Mouse (Mus musculus) midbrain, embryonic 12.5 days (tissue): Measurements from ENCODE around the gene Nxpe3. TPM values are rescaled to one million over a fixed set of nuclear protein-coding genes. Genes with fewer than 3 reads are reported as not detected.
A peak's percentile ranks its signal among the peaks of the same experiment; 100 is the strongest.

ENCODE experiments used
- ATAC-seq: fragments of 200-750 bp; cut with Nextera tagmentation; 2 replicates; pipeline ENCODE4 v1.8.0; 2017; ENCODE audit warnings: low read depth, moderate TSS enrichment, moderate library complexity; ENCODE audit not compliant: low FRiP score
- H3K27ac ChIP-seq: fragments of 300-500 bp; sonication (generic); replicated peaks from 2 replicates; pipeline ENCODE4 v1.5.1; 2016; ENCODE audit warnings: mild to moderate bottlenecking
- H3K27me3 ChIP-seq: fragments of 300-500 bp; sonication (generic); 2 replicates; pipeline ENCODE4 v1.6.1; 2016; ENCODE audit warnings: mild to moderate bottlenecking
- H3K36me3 ChIP-seq: fragments of 300-500 bp; sonication (generic); 2 replicates; pipeline ENCODE4 v1.6.1; 2016
- H3K4me1 ChIP-seq: fragments of 300-500 bp; sonication (generic); 2 replicates; pipeline ENCODE4 v1.6.1; 2016
- H3K4me2 ChIP-seq: fragments of 300-500 bp; sonication (generic); replicated peaks from 2 replicates; pipeline ENCODE4 v1.6.1; 2016; ENCODE audit warnings: mild to moderate bottlenecking, moderate library complexity
- H3K4me3 ChIP-seq: fragments of 300-500 bp; sonication (generic); 2 replicates; pipeline ENCODE4 v1.5.1; 2016; ENCODE audit warnings: mild to moderate bottlenecking
- H3K9ac ChIP-seq: fragments of 300-500 bp; sonication (generic); replicated peaks from 2 replicates; pipeline ENCODE4 v1.6.1; 2016; ENCODE audit warnings: mild to moderate bottlenecking, moderate library complexity
- H3K9me3 ChIP-seq: fragments of 300-500 bp; sonication (generic); 2 replicates; pipeline ENCODE4 v1.6.1; 2016; ENCODE audit warnings: mild to moderate bottlenecking
- WGBS: fragments of 180-500 bp; shearing (Covaris S2); methylation state at CpG from one replicate; pipeline ENCODE4 v1.1.7; 2016; 5-methylcytosine and 5-hydroxymethylcytosine counted together
- polyA plus RNA-seq: library from polyadenylated mRNA; unstranded; fragments of >200 nt; fragmentation: Nextera tagmentation; extraction: Ambion mirVana; gene quantifications from 2 replicates; pipeline ENCODE4 v1.2.1, GENCODE M21; 2016

The Nxpe3 gene
- polyA plus RNA-seq, 1 experiment from 2014 or later = 1.1 TPM

DNA sequence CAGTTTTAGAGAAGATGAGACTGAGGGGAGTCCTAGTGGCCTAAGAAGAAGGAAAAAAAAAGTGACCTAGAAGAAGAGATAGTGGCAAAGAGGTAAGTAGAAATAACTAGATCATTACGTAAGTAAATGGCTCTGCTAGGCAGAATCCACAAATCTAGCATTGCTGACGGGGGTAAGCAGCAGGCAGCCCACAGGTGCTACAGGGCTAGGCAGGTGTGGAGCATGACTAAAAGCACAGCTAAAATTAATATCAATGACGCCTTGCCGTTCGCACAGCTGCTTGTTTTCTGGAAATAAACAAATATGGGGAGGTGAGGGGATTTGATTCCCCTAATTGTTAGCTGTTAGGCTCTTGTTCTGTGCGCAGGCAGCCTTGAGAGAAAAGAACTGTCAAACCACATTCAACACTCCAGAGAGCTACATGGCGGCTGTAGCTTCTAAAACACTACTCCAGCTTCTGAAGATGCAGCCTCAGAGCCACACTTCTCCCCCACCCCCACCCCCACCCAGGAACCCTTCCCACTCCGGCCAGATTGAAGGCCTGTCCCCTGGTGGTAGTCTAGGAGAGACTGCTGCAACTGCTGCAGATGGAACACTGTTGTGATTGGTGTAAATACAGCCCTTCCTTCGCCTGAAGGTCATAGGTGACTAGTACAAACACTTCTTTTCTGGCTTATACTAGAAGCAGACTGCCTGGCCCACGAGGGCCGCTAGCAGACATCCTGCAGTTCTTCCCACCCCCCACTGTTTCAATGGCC, 71.5 kb downstream of the Nxpe3 start:
- no peak overlapping the region for H3K4me2 ChIP-seq
- 54% methylated on average over 11 of the region's 11 CpGs for whole genome bisulfite sequencing
- no peaks in the 10 kb centered on the region for H3K36me3 ChIP-seq
- H3K27ac ChIP-seq = no peak overlapping the region
- H3K9me3 ChIP-seq = no peaks in the 10 kb centered on the region
- no peak overlapping the region for H3K9ac ChIP-seq
- H3K4me3 ChIP-seq = no peak overlapping the region
- peaks cover 22% of the 10 kb centered on the region; the same call in 1 of the 2 replicates for H3K4me1 ChIP-seq
- H3K27me3 ChIP-seq = peaks cover 29% of the 10 kb centered on the region
- ATAC-seq = no peak

DNA sequence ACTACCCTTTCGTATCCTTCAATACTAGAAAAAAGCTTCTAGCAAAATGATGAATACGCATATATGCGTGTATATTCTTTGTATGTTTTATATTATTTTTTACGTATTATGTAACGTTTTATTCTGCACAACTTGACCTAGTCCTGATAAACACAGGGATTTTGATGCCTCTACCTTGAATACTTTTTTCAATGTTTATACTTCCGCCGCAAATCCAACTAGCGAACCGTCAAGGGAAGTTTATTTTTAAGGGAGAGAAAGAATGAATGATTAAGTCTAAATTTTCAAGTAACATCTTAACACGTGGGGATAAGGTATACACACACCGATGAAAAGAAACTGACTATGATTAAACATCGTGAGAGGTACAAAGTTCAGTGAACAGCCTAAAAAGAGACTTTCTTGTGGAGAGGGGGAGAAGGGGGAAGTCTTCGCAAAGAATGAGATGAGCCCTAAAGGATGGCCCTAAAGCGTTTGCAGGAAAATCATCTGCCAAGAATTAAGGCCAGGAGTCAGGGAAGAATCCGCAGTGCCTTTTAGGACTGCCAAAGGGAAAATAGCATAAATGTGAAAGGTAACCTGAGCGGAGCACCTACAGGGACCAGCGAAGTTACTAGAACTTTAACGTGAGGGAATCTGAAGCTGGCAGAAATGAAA, 72.2 kb downstream of the Nxpe3 start:
- Histone ChIP-seq H3K9ac (no peak overlapping the region), H3K27ac (no peak overlapping the region), H3K4me3 (peak overlapping the region; percentile 74; the same call in 1 of the 2 replicates), H3K4me1 (peaks cover 22% of the 10 kb centered on the region; the same call in 1 of the 2 replicates), H3K9me3 (no peaks in the 10 kb centered on the region), H3K27me3 (peaks cover 29% of the 10 kb centered on the region), H3K36me3 (peaks cover 3% of the 10 kb centered on the region; the same call in 1 of the 2 replicates), H3K4me2 (peak overlapping the region; percentile 98)
- no peak for ATAC-seq
- WGBS = 45% methylated on average over 18 of the region's 18 CpGs

DNA sequence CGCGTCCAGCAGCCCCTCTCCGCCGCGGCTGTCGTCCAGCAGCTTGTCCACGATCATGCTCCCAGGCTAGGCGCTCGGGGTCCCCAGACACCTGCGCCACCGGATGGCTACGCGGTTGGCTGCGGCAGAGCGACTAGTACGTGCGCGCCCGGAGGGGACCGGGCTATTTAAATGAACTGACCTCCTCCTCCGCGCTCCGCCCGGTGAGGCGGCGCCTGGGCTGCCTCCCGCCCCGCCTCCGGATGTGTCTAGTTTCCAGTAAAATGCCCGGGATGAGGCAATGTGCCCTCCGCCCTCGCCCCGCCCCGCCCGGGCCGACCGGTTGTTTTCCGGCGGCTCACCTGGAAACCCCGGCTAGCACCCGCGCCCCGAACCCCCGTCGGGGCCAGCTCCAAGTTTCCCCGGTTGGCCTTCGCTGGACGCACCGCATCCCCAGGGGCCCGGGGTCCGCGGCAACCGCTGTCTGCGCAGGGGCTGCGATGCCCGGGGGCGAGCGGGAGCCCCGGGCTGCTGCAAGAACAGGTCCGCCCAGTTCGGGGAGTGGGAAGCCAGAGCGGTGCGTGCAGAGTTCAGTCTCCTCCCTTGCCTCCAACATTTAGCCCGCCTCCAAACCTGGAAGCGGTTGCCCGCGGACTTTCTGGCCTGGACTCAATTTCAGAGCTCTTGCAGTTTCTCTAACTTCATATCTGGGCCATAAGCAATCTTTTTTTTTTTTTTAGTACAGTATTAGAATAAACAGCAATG, 72.9 kb downstream of the Nxpe3 start:
- WGBS = under 1% methylated on average over 67 of the region's 67 CpGs
- H3K27me3 ChIP-seq = peaks cover 29% of the 10 kb centered on the region
- peak; percentile 95 for ATAC-seq
- no peaks in the 10 kb centered on the region for H3K9me3 ChIP-seq
- H3K4me3 ChIP-seq = peak overlapping the region; percentile 74
- H3K36me3 ChIP-seq = peaks cover 6% of the 10 kb centered on the region; the same call in 1 of the 2 replicates
- peak overlapping the region; percentile 98 for H3K4me2 ChIP-seq
- H3K9ac ChIP-seq = peak overlapping the region; percentile 65
- H3K27ac ChIP-seq = 0 out of 2 replicates have a peak overlapping the region, but pooled peaks have one; percentile 39
- peaks cover 22% of the 10 kb centered on the region; the same call in 1 of the 2 replicates for H3K4me1 ChIP-seq

DNA sequence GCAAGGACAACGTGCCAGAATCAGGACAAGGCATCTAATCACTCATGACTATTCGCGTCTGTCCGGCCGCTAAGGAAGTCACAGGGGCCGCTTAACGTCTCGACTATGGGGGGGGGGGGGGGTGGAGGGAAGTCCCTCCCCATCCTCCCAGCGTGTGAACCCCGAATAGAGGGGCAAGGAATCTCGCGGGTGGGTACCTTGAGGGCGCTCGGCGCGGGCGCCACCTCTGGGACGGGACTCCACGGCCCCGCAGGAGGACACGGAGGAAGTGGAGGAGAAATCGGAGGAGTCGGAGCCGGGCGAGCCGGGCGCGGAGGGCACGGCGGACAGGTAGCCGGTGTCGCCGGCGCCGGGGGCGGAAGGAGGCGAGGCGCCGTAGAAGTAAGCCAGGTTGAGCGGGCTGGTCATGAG, 73.5 kb downstream of the Nxpe3 start:
- no peak overlapping the region for H3K27ac ChIP-seq
- H3K9me3 ChIP-seq = no peaks in the 10 kb centered on the region
- peak overlapping the region; percentile 65 for H3K9ac ChIP-seq
- WGBS = under 1% methylated on average over 40 of the region's 40 CpGs
- peaks cover 22% of the 10 kb centered on the region; the same call in 1 of the 2 replicates for H3K4me1 ChIP-seq
- ATAC-seq = peak; percentile 21
- H3K27me3 ChIP-seq = peaks cover 29% of the 10 kb centered on the region
- peak overlapping the region; percentile 74 for H3K4me3 ChIP-seq
- peak overlapping the region; percentile 98 for H3K4me2 ChIP-seq
- H3K36me3 ChIP-seq = peaks cover 9% of the 10 kb centered on the region

DNA sequence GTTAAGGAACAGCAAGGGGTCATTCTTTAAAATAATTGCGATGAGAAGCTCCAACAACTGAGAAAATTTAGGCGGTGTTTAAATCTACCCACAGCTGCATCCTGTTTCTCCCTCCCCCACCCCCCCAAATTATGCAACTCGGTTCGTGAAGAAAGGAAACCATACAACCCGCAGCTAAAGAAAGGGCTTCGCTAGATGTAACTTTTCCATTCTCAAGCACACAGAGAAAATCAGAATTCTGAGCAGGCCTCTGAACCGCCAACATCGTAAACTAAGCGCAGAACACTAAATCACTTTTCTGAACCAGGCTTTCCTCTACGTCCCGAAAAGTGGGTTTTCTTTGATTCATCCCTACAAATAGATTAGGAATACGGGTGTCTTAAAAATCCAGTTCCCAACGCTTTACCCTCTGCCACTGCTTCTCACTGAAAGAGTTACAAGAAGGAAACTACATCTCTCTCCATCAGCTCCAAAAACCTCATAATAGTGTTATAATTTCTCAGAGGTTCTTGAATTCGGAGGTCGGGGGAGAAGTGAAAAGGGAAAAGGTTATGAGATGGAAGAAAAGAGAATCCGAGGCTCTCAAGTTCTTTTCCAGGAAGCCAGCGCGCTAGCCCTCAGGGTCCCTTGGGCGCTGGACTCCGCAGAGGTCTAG, 74.0 kb downstream of the Nxpe3 start:
- H3K4me3 ChIP-seq = peak overlapping the region; percentile 74
- H3K9ac ChIP-seq = peak overlapping the region; percentile 65; the same call in 1 of the 2 replicates
- WGBS = 24% methylated on average over 20 of the region's 20 CpGs
- no peaks in the 10 kb centered on the region for H3K9me3 ChIP-seq
- peaks cover 22% of the 10 kb centered on the region; the same call in 1 of the 2 replicates for H3K4me1 ChIP-seq
- peaks cover 13% of the 10 kb centered on the region for H3K36me3 ChIP-seq
- H3K27ac ChIP-seq = no peak overlapping the region
- no peak for ATAC-seq
- H3K27me3 ChIP-seq = peaks cover 29% of the 10 kb centered on the region
- H3K4me2 ChIP-seq = peak overlapping the region; percentile 98

- no peak for ATAC-seq
- WGBS = 62% methylated on average over 13 of the region's 13 CpGs
- Histone ChIP-seq H3K4me3 (peak overlapping the region; percentile 74; the same call in 1 of the 2 replicates), H3K4me1 (peaks cover 22% of the 10 kb centered on the region; the same call in 1 of the 2 replicates), H3K27me3 (peaks cover 29% of the 10 kb centered on the region), H3K36me3 (peaks cover 20% of the 10 kb centered on the region), H3K9ac (no peak overlapping the region), H3K27ac (no peak overlapping the region), H3K4me2 (peak overlapping the region; percentile 98), H3K9me3 (no peaks in the 10 kb centered on the region)
Measured at GRCm38 (mm10) chr16:55820161-55820915, 74.7 kb downstream of the Nxpe3 start.

DNA sequence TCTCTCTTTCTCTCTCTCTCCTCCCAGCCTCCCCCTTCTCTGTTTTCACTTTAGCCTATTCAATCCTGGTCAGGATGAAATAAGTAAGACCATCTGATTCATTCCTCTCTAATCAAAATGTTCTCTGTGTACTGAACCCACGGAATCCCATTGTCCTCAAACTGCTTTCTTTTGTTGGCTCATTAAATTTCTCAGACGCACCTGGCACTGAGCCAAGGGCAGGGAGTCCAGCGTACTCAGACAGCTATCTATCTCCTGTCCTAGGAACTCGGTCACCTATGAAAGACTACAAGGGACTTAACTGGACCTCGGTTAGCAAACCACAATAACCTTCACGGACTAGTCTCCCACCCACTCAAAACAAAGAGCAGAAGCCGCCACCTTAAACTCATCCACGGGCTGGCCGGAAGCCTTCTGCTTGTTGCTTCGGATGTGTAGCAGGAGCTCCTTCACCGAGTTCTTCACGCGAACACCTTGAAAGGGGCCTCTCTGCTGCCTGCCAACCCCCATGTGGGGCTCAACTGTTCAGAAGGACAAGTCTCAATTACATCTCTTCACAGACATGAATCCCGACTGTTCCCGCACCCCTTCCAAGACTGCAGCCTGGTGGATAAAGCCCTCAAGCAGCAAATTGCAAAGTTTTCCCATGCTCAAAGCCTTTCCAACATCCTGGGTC, 75.8 kb downstream of the Nxpe3 start:
- no peak overlapping the region for H3K4me3 ChIP-seq
- peaks cover 22% of the 10 kb centered on the region; the same call in 1 of the 2 replicates for H3K4me1 ChIP-seq
- no peaks in the 10 kb centered on the region for H3K9me3 ChIP-seq
- no peak overlapping the region for H3K27ac ChIP-seq
- no peak overlapping the region for H3K9ac ChIP-seq
- peaks cover 29% of the 10 kb centered on the region for H3K27me3 ChIP-seq
- peaks cover 27% of the 10 kb centered on the region for H3K36me3 ChIP-seq
- ATAC-seq = no peak
- 74% methylated on average over 15 of the region's 15 CpGs for WGBS
- H3K4me2 ChIP-seq = no peak overlapping the region; the same call in 1 of the 2 replicates

- WGBS = 96% methylated on average over 28 of the region's 28 CpGs
- no peak for ATAC-seq
- no peak overlapping the region for H3K27ac ChIP-seq
Measured at GRCm38 (mm10) chr16:55817717-55818515, 77.2 kb downstream of the Nxpe3 start.

GRCm38 (mm10) chr16:55816202-55816941, 78.7 kb downstream of the Nxpe3 start:
- 95% methylated on average over 13 of the region's 13 CpGs for WGBS
- ATAC-seq = no peak
- Histone ChIP-seq H3K27ac (no peak overlapping the region), H3K36me3 (peaks cover 36% of the 10 kb centered on the region), H3K9me3 (no peaks in the 10 kb centered on the region), H3K4me2 (no peak overlapping the region), H3K4me3 (no peak overlapping the region), H3K9ac (no peak overlapping the region), H3K4me1 (0 out of 2 replicates have a peak, but pooled peaks cover 19% of the 10 kb centered on the region), H3K27me3 (peaks cover 13% of the 10 kb centered on the region)

More at GRCm38 (mm10) chr16:55817717-55818515, 77.2 kb downstream of the Nxpe3 start:
- H3K9me3 ChIP-seq = no peaks in the 10 kb centered on the region
- H3K27me3 ChIP-seq = peaks cover 18% of the 10 kb centered on the region
- H3K4me1 ChIP-seq = 0 out of 2 replicates have a peak, but pooled peaks cover 19% of the 10 kb centered on the region
- H3K36me3 ChIP-seq = peaks cover 30% of the 10 kb centered on the region
- H3K4me2 ChIP-seq = no peak overlapping the region
- no peak overlapping the region for H3K4me3 ChIP-seq
- no peak overlapping the region for H3K9ac ChIP-seq
